Mouse (Mus musculus): ENCODE data around the gene Nedd9.

DNA sequence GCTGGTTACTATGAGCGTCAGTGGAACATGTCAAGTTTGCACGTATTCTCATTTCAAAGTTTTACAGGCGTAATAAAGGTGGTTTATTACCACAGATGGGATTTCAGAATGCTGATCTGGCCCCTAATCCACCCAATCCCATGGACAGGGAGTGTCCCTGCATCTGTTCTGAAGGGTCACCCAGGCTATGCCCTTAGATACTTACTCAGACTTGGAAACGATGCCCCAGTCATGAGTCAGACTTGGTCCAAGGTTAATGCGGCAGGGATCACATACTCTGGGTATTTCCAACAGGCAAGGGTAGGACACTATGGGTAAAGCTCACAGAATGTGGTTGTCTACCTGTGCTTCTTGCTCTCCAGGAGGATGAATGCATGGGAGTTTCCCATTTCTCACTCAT is 82.2 kb downstream of the Nedd9 start:
- TF ChIP-seq CTCF (IDR thresholded peaks at IDR 0.05; ENCODE audit: low read depth, low read length) (no peak), POLR2A (IDR thresholded peaks at IDR 0.05; ENCODE audit: insufficient read depth, low read length) (no peak)

Measured in ES-Bruce4 (cell line).